Mouse (Mus musculus) stomach, embryonic 16.5 days (tissue): ENCODE data around the gene Acsl3. TPM values are rescaled to one million over a fixed set of nuclear protein-coding genes. Genes with fewer than 3 reads are reported as not detected.

ENCODE experiments used
- ATAC-seq: fragments of 200-750 bp; cut with Nextera tagmentation; 2 replicates; pipeline ENCODE4 v1.8.0; 2017; ENCODE audit warnings: moderate number of reproducible peaks, moderate TSS enrichment; ENCODE audit not compliant: insufficient read depth, low FRiP score
- H3K27ac ChIP-seq: fragments of 300-500 bp; sonication (generic); 2 replicates; pipeline ENCODE4 v1.5.1; 2014; ENCODE audit warnings: low read length
- H3K27me3 ChIP-seq: fragments of 300-500 bp; sonication (generic); 2 replicates; pipeline ENCODE4 v1.6.1; 2014; ENCODE audit warnings: low read length, control low read depth, mixed read lengths; ENCODE audit not compliant: control insufficient read depth, insufficient read depth
- H3K36me3 ChIP-seq: fragments of 300-500 bp; sonication (generic); 2 replicates; pipeline ENCODE4 v1.6.1; 2014; ENCODE audit warnings: low read length; ENCODE audit not compliant: control insufficient read depth, insufficient read depth
- H3K4me1 ChIP-seq: fragments of 300-500 bp; sonication (generic); 2 replicates; pipeline ENCODE4 v1.6.1; 2014; ENCODE audit warnings: low read length, control low read depth, mixed read lengths; ENCODE audit not compliant: control insufficient read depth, insufficient read depth
- H3K4me2 ChIP-seq: fragments of 300-500 bp; sonication (generic); 2 replicates; pipeline ENCODE4 v1.6.1; 2014; ENCODE audit warnings: low read depth, low read length, mixed read lengths
- H3K4me3 ChIP-seq: fragments of 300-500 bp; sonication (generic); replicated peaks from 2 replicates; pipeline ENCODE4 v1.5.1; 2014; ENCODE audit warnings: mild to moderate bottlenecking, low read length
- H3K9ac ChIP-seq: fragments of 300-500 bp; sonication (generic); 2 replicates; pipeline ENCODE4 v1.6.1; 2014; ENCODE audit warnings: low read length
- H3K9me3 ChIP-seq: fragments of 300-500 bp; sonication (generic); replicated peaks from 2 replicates; pipeline ENCODE4 v1.6.1; 2016; ENCODE audit warnings: low read length, control low read depth; ENCODE audit not compliant: control insufficient read depth
- WGBS: fragments of 180-500 bp; shearing (Covaris S2); extraction: QIAGEN DNeasy Blood & Tissue Kit; methylation state at CpG from one replicate; pipeline ENCODE4 v1.1.7; 2014; 5-methylcytosine and 5-hydroxymethylcytosine counted together
- polyA plus RNA-seq: library from polyadenylated mRNA; unstranded; fragments of >200 nt; fragmentation: Nextera tagmentation; extraction: Ambion mirVana; gene quantifications from 2 replicates; pipeline ENCODE4 v1.2.1, GENCODE M21; 2015

Acsl3 gene
- polyA plus RNA-seq, 1 experiment from 2014 or later: 56.4 TPM

DNA sequence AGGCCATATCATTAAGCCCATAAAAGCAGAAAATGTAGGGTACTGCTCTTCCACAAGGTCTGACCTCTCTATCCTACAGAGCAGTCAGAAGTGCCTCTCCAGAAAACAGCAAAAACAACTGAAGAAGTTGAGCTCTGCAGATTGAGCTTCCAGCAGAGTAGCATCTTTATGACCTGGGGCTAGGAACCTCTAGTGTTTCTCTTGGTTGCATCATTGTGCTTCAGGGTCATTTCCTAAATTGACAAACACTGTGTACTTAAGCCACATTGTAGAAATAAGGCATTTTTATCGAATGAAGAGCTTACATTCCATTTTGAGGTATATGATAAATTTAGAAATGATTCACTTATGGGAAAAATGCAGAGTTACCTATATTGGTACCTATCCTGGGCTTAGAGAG is 9.0 kb downstream of the Acsl3 start:
- 77% methylated on average over 1 of the region's 1 CpGs for WGBS
- Histone ChIP-seq H3K9ac (no peak overlapping the region), H3K27me3 (no peaks in the 10 kb centered on the region), H3K9me3 (no peaks in the 10 kb centered on the region), H3K36me3 (peaks cover 14% of the 10 kb centered on the region), H3K27ac (no peak overlapping the region), H3K4me1 (no peaks in the 10 kb centered on the region), H3K4me3 (no peak overlapping the region), H3K4me2 (no peak overlapping the region)
- ATAC-seq: no peak

DNA sequence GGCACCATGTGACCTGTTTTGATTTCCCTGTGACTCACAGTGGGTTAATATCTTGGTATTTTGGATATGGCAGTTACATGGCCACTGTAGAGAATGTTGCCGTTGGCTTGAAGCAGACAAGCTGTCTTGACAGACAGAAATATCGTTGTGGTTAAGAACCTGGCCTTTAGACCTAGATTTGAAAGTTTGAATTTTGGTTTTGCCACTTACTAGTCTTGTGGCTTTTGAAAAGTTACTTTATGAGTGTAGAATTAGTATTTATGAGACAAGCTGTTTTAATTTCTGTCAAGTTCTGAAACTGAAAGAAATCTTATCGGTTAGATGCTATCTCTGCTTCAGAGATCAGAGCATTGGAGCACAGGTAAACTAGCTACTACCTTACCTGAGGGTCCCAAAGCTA is 24.7 kb downstream of the Acsl3 start:
- Histone ChIP-seq H3K36me3 (no peaks in the 10 kb centered on the region), H3K4me1 (no peaks in the 10 kb centered on the region), H3K9ac (no peak overlapping the region), H3K27ac (no peak overlapping the region), H3K4me3 (no peak overlapping the region), H3K27me3 (no peaks in the 10 kb centered on the region), H3K9me3 (no peaks in the 10 kb centered on the region), H3K4me2 (no peak overlapping the region)
- 76% methylated on average over 3 of the region's 3 CpGs for WGBS
- ATAC-seq: no peak

DNA sequence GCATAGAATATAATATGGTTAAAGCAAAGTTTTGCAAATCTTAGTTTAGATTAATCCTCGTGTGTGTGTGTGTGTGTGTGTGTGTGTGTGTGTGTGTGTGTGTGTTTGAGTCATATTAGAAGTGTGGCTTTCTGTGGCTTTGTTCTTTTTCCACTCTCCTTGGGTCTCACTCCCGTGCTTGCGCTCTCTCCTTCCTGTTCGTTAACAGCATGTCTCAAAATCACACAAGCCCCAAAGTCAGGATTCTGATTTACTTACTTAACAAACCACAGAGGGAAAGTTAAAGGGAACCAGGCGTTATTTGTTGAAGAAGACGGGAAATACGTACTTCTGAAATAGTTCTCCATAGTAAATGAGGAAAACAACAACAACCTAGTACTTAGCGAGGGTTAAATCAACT is 26.5 kb downstream of the Acsl3 start:
- H3K4me3 ChIP-seq: no peak overlapping the region
- H3K4me1 ChIP-seq: no peaks in the 10 kb centered on the region
- H3K36me3 ChIP-seq: 0 out of 2 replicates have a peak, but pooled peaks cover 4% of the 10 kb centered on the region
- no peak overlapping the region for H3K4me2 ChIP-seq
- H3K27me3 ChIP-seq: no peaks in the 10 kb centered on the region
- no peak overlapping the region for H3K27ac ChIP-seq
- no peaks in the 10 kb centered on the region for H3K9me3 ChIP-seq
- H3K9ac ChIP-seq: no peak overlapping the region
- 91% methylated on average over 8 of the region's 8 CpGs for WGBS
- ATAC-seq: no peak

DNA sequence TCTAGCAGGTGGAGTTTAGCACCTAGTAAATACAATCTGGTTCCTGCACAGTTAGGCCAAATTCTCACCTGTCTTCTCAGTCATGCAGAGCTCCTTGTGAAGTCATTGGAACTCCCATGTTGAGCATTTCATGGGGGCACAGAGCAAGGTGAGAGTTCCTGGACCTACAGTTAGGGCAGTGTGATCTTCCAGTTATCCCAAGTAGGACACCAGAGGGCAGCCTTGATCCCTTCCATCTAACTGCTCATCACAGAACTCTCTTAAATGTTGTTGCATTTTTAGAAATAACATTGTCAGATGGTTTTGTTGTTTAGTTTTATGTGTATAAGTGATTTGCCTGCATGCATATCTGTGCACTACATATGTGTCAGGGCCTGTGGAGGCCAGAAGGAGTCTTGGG is 29.2 kb downstream of the Acsl3 start:
- Histone ChIP-seq H3K9me3 (no peaks in the 10 kb centered on the region), H3K4me3 (no peak overlapping the region), H3K9ac (no peak overlapping the region), H3K36me3 (peaks cover 8% of the 10 kb centered on the region; the same call in 1 of the 2 replicates), H3K4me2 (no peak overlapping the region), H3K27me3 (no peaks in the 10 kb centered on the region), H3K27ac (no peak overlapping the region), H3K4me1 (no peaks in the 10 kb centered on the region)
- ATAC-seq: no peak; the same call in 1 of the 2 replicates

DNA sequence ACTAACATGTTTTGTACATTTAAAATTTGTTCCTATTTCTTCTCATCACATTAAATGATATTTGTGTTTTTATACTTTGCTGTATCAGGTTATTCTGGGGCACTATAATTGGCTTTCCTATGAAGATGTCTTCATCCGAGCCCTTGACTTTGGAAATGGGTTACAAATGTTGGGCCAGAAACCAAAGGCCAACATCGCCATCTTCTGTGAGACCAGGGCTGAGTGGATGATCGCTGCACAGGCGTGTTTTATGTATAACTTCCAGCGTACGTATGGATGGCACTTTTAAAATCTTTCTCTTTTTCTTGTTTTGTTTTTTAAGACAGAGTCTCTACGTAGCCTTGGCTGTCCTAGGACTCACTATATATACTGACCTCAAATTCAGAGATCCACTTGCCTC is 30.5 kb downstream of the Acsl3 start:
- H3K36me3 ChIP-seq: peaks cover 8% of the 10 kb centered on the region; the same call in 1 of the 2 replicates
- H3K4me3 ChIP-seq: no peak overlapping the region
- no peaks in the 10 kb centered on the region for H3K9me3 ChIP-seq
- no peaks in the 10 kb centered on the region for H3K4me1 ChIP-seq
- ATAC-seq: no peak
- H3K4me2 ChIP-seq: no peak overlapping the region
- no peak overlapping the region for H3K27ac ChIP-seq
- WGBS: 86% methylated on average over 7 of the region's 7 CpGs
- no peaks in the 10 kb centered on the region for H3K27me3 ChIP-seq
- H3K9ac ChIP-seq: no peak overlapping the region

DNA sequence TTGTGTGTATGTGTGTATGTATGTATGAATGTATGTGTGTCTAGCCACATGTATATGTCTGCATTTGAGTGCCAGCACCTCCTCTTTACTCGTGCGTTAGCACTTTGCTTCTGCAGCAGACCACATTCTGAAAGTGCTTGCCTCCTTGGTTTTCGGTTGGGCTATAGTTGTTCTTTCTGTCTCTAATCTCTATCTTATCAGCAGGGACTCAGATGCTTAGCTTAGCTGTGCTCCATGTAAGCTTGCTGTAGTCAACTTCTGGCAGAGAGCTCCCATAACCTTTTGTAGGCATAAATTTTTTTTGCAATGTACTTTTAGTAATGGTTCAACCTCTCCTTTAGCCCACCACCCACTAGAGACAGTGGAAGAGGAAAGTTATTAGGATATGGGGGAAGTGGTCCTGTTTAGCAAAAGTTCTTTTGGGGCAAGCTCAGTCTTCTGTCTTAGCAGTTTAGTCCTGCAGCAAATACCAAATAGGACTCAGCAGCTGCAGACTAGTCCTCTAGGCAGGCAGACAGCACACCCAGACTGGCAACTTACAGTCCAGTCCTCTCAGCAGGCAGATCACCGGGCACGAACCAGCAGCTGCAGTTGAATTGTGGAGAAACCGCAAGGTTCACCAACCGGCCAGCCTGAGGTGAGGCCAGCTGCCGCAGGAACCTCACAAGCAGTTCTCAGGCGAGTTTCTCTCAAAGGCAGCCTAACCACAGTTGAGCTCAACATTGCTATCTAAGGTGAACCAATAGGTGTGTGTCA is 37.1 kb downstream of the Acsl3 start:
- Histone ChIP-seq H3K9ac (no peak overlapping the region), H3K4me1 (no peaks in the 10 kb centered on the region), H3K27me3 (no peaks in the 10 kb centered on the region), H3K9me3 (no peaks in the 10 kb centered on the region), H3K36me3 (peaks cover 9% of the 10 kb centered on the region; the same call in 1 of the 2 replicates), H3K4me2 (no peak overlapping the region), H3K27ac (no peak overlapping the region), H3K4me3 (no peak overlapping the region)
- WGBS: 87% methylated on average over 9 of the region's 9 CpGs
- no peak for ATAC-seq

DNA sequence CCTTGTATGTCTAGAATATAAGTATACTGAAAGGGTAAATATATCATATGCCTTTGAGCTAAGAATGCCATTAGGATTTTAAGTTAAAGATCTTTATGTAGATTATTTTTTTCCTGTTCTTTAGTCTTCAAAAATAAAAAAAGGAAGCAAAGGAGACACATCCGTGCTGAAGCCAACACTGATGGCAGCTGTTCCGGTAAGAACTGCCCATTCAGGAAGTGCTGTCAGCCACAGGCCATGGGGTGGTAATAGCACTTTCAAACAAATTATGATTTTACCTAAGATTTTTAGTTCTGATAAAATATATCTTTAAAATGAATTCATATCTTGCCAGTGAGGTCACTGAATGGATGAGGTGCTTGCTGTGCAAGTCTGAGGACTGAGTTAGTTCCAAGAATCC is 38.7 kb downstream of the Acsl3 start:
- H3K4me2 ChIP-seq: no peak overlapping the region
- H3K4me3 ChIP-seq: no peak overlapping the region
- no peak for ATAC-seq
- 79% methylated on average over 2 of the region's 2 CpGs for WGBS
- no peak overlapping the region for H3K27ac ChIP-seq
- H3K36me3 ChIP-seq: 0 out of 2 replicates have a peak, but pooled peaks cover 5% of the 10 kb centered on the region
- no peaks in the 10 kb centered on the region for H3K9me3 ChIP-seq
- no peaks in the 10 kb centered on the region for H3K27me3 ChIP-seq
- no peaks in the 10 kb centered on the region for H3K4me1 ChIP-seq
- H3K9ac ChIP-seq: no peak overlapping the region

DNA sequence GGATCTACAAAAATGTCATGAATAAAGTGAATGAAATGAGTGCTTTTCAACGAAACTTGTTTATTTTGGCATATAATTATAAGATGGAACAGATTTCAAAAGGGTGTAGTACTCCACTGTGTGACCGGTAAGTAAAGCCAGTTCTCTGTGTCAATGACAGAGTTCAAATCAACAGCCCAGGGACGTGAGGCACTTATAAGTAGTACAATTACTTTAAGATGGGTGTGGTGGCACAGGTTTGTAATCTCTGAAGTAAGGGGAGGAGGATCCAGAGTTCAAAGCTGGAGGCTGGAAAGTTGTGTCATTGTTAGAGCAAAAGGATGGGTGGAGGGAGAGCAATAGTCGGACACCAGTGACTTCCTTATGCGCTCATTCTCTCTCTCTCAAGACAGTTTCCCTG is 39.3 kb downstream of the Acsl3 start:
- no peak overlapping the region for H3K27ac ChIP-seq
- 79% methylated on average over 5 of the region's 5 CpGs for WGBS
- no peak overlapping the region for H3K9ac ChIP-seq
- H3K4me1 ChIP-seq: no peaks in the 10 kb centered on the region
- H3K4me3 ChIP-seq: no peak overlapping the region
- ATAC-seq: no peak
- no peak overlapping the region for H3K4me2 ChIP-seq
- 0 out of 2 replicates have a peak, but pooled peaks cover 5% of the 10 kb centered on the region for H3K36me3 ChIP-seq
- H3K27me3 ChIP-seq: no peaks in the 10 kb centered on the region
- no peaks in the 10 kb centered on the region for H3K9me3 ChIP-seq

DNA sequence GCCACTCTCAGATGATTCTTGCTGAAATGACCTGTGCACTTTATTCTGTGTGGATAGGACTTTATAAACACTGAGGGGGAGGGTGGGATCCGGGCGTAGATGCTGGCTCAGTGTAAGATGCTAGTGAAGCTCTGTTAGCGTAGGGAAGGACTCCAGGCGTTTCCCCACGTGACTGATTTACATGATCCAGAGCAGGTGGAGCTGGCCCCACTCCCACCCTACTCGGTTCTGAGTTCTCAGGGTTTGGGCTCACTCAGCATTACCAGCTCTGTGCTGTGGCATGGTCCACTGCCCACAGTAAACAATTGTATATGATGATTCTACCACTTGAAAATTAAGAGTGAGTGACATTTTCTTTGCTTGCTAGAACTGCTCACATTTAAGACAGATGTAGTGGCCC is 40.5 kb downstream of the Acsl3 start:
- H3K9me3 ChIP-seq: no peaks in the 10 kb centered on the region
- H3K27me3 ChIP-seq: no peaks in the 10 kb centered on the region
- H3K4me3 ChIP-seq: no peak overlapping the region
- no peaks in the 10 kb centered on the region for H3K4me1 ChIP-seq
- 56% methylated on average over 6 of the region's 6 CpGs for WGBS
- H3K36me3 ChIP-seq: 0 out of 2 replicates have a peak, but pooled peaks cover 5% of the 10 kb centered on the region
- no peak for ATAC-seq
- H3K4me2 ChIP-seq: no peak overlapping the region
- H3K9ac ChIP-seq: no peak overlapping the region
- no peak overlapping the region for H3K27ac ChIP-seq
